Mouse (Mus musculus): ENCODE data around the gene Rdh5. TPM values are rescaled to one million over a fixed set of nuclear protein-coding genes. Genes with fewer than 3 reads are reported as not detected.

Gene Rdh5
- polyA plus RNA-seq, 1 experiment = 37.0 TPM

DNA sequence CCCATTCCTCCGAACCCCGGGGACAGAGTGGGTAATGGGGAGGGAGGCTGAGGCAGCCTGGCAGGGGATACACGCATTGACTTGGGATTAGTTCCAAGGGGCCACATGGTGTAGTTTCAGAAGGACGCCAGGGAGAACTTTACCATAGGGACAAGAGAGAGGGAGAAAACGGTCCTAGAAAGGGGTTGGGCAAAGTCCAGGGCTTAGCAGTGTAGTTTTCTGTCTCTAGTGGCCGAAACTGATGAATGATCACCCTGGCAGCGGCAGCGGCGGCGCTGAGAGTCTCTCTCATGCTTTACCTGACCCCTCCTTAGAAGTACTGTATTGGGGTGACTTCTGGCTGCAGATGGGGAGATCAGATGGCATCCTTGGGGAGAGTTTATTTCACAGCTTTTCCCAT lies 35.7 kb upstream of the Rdh5 start:
- no peak for DNase-seq
- no peaks in the 10 kb centered on the region for H3K27me3 ChIP-seq (ENCODE audit: control insufficient read depth, insufficient read depth, low read length)
- H3K27ac ChIP-seq (ENCODE audit: insufficient read depth, low read length) = no peak overlapping the region
- TF ChIP-seq POLR2A (IDR thresholded peaks at IDR 0.05; ENCODE audit: borderline replicate concordance, insufficient read depth, low read length) (no peak), CTCF (IDR thresholded peaks at IDR 0.05; ENCODE audit: borderline replicate concordance, insufficient read depth, low read depth, low read length) (no peak)
- whole genome bisulfite sequencing = 56% methylated on average over 10 of the region's 10 CpGs
- no peaks in the 10 kb centered on the region; the same call in 1 of the 2 replicates for H3K4me1 ChIP-seq (ENCODE audit: control insufficient read depth, insufficient read depth, low read length)
- H3K4me3 ChIP-seq (replicated peaks; ENCODE audit: insufficient read depth, low read depth, low read length) = no peak overlapping the region

DNA sequence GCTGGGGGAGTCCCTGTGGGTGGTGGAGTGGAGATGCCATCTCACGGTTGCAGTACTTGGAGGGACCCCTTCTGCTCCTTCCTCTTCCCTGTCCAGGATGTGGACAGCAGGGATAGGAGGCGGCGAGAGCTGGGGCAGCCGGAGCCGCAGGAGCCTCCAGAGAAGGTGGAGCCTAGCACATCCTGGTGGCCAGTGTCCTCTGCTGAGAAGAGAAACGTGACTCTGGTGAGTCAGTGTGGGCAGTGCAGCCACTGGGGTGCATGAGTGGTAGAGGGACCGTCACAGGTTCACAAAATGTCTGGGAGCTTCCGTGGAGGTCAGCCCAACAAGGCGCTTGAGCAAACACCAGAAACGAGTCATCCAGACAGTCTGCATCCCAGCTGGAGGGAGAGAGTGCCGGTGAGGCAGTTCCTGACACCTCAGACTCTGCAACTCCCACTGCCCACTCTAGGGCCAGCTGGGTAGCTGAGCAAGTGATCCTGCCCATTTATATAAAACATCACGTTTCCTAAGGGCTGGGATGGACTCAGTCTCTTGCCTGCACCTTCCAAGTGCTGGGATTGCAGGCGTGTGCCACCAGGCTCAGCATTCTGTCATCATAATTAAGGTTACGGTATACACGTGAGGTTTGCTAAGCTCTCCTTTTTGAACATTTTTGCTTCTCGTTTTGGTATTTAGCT lies 27.7 kb upstream of the Rdh5 start:
- no peak overlapping the region for H3K27ac ChIP-seq (ENCODE audit: insufficient read depth, low read length)
- TF ChIP-seq CTCF (IDR thresholded peaks at IDR 0.05; ENCODE audit: borderline replicate concordance, insufficient read depth, low read depth, low read length) (no peak), POLR2A (IDR thresholded peaks at IDR 0.05; ENCODE audit: borderline replicate concordance, insufficient read depth, low read length) (no peak)
- no peak overlapping the region for H3K4me3 ChIP-seq (replicated peaks; ENCODE audit: insufficient read depth, low read depth, low read length)
- no peaks in the 10 kb centered on the region for H3K4me1 ChIP-seq (ENCODE audit: control insufficient read depth, insufficient read depth, low read length)
- no peaks in the 10 kb centered on the region for H3K27me3 ChIP-seq (ENCODE audit: control insufficient read depth, insufficient read depth, low read length)
- no peak for DNase-seq
- 67% methylated on average over 16 of the region's 16 CpGs for WGBS

DNA sequence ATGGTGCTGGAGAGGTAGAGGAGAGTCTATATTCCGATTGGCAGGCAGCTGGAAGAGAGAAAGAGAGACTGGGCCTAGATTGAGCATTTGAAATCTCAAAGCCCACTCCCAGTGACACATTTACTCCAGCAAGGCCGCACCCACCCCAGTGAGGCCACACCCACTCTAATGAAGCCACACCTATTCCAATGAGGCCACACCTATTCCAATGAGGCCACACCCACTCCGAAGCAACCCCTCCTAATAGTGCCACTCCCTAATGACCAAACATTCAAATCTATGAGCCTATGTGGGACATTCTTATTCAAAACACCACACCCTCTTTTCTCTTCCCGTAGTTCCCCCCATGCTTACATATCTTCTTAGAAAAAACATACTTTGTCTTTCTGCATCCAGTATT lies 24.8 kb upstream of the Rdh5 start:
- WGBS = 96% methylated on average over 4 of the region's 4 CpGs
- Histone ChIP-seq H3K27ac (ENCODE audit: insufficient read depth, low read length) (no peak overlapping the region), H3K4me1 (ENCODE audit: control insufficient read depth, insufficient read depth, low read length) (no peaks in the 10 kb centered on the region), H3K27me3 (ENCODE audit: control insufficient read depth, insufficient read depth, low read length) (no peaks in the 10 kb centered on the region), H3K4me3 (replicated peaks; ENCODE audit: insufficient read depth, low read depth, low read length) (no peak overlapping the region)
- DNase-seq = no peak
- TF ChIP-seq CTCF (IDR thresholded peaks at IDR 0.05; ENCODE audit: borderline replicate concordance, insufficient read depth, low read depth, low read length) (no peak), POLR2A (IDR thresholded peaks at IDR 0.05; ENCODE audit: borderline replicate concordance, insufficient read depth, low read length) (no peak)

DNA sequence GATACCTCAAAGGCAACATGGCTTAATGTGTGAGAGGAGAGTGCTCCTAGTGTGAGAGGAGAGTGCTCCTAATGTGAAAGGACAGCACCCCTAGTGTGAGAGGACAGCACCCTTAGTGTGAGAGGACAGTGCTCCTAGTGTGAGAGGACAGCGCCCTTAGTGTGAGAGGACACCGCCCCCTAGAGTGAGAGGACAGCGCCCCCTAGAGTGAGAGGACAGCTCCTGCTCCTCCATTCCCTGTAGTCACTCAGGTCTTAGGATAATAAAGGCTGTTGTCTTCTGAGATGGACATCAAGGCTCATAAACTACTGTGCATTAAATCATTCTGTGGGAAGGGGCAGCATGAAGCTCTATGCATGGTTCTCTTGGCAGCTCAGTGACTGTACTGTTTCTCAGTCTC lies 23.0 kb upstream of the Rdh5 start:
- 12% methylated on average over 3 of the region's 3 CpGs for WGBS
- Histone ChIP-seq H3K27ac (ENCODE audit: insufficient read depth, low read length) (no peak overlapping the region), H3K4me1 (ENCODE audit: control insufficient read depth, insufficient read depth, low read length) (no peaks in the 10 kb centered on the region), H3K27me3 (ENCODE audit: control insufficient read depth, insufficient read depth, low read length) (no peaks in the 10 kb centered on the region), H3K4me3 (replicated peaks; ENCODE audit: insufficient read depth, low read depth, low read length) (no peak overlapping the region)
- peak; percentile 76 for TF ChIP-seq CTCF (IDR thresholded peaks at IDR 0.05; ENCODE audit: borderline replicate concordance, insufficient read depth, low read depth, low read length)
- TF ChIP-seq POLR2A (IDR thresholded peaks at IDR 0.05; ENCODE audit: borderline replicate concordance, insufficient read depth, low read length) = no peak
- peak; percentile 50 to 58 for DNase-seq

DNA sequence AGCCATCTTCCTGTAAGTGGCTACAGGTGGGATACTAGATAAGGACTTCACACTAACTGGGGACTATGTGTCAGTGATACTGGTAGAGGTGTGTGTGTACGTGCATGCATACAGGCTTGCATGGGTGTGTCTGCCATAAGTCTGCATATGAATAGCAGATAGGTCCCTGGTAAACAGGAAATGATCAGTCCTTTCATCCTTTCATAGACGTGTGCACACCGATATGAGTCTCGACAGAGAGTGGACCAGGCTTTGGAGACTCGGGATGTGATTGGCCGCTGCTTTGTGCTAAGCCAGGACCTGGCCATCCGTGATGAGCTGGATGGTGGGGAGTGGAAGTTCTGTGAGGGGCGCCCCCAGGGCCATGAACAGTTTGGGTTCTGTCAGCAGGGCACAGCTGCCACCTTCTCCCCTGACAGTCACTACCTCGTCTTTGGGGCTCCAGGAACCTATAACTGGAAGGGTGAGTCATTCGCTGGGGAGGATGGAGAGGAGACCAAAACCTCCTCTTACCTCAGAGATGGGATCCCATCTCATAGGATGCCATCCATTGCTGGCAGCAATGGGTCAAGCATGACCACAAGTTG lies 17.9 kb upstream of the Rdh5 start:
- DNase-seq = no peak
- peaks cover 21% of the 10 kb centered on the region for H3K4me1 ChIP-seq (ENCODE audit: control insufficient read depth, insufficient read depth, low read length)
- H3K27ac ChIP-seq (ENCODE audit: insufficient read depth, low read length) = no peak overlapping the region
- H3K27me3 ChIP-seq (ENCODE audit: control insufficient read depth, insufficient read depth, low read length) = no peaks in the 10 kb centered on the region
- WGBS = 78% methylated on average over 10 of the region's 10 CpGs
- no peak for TF ChIP-seq CTCF (IDR thresholded peaks at IDR 0.05; ENCODE audit: borderline replicate concordance, insufficient read depth, low read depth, low read length)
- TF ChIP-seq POLR2A (IDR thresholded peaks at IDR 0.05; ENCODE audit: borderline replicate concordance, insufficient read depth, low read length) = no peak
- no peak overlapping the region for H3K4me3 ChIP-seq (replicated peaks; ENCODE audit: insufficient read depth, low read depth, low read length)

DNA sequence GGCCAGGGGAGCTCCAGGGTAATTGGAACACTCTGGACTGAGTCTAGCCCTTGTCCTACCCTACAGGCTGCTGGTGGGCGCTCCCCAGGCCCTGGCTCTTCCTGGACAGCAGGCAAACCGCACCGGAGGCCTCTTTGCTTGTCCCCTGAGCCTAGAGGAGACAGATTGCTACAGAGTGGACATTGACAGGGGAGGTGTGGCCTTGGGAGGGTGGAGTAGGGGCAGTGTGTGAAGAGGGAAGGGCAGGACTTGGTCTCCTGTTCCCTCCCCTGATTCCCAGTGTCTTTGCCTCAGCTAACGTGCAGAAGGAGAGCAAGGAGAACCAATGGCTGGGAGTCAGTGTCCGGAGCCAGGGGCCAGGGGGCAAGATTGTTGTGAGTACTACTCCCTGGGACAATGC lies 16.3 kb upstream of the Rdh5 start:
- peak overlapping the region; percentile 52 for H3K27ac ChIP-seq (ENCODE audit: insufficient read depth, low read length)
- peak; percentile 37 to 38 for DNase-seq
- TF ChIP-seq POLR2A (IDR thresholded peaks at IDR 0.05; ENCODE audit: borderline replicate concordance, insufficient read depth, low read length) (no peak), CTCF (IDR thresholded peaks at IDR 0.05; ENCODE audit: borderline replicate concordance, insufficient read depth, low read depth, low read length) (no peak)

DNA sequence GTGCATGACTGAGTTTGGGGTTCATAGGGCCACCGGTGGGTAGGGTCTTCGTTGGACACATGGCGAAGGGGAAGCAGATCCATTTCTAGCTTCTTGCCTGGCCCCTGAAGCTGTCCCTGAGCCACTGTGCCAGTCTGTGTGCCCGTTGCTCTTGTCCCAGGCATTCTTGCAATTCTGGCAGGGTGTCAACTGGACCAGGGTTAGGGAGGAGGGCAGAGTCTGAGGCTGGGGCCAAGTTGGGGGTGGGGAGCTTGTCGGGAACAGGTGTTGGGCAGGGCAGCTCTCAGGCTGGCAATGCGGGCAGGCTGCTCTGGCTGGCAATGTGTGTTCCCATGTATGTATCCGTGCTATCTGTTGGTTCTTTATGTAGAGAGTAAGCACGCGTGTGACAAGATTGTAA lies 15.8 kb upstream of the Rdh5 start:
- H3K4me3 ChIP-seq (replicated peaks; ENCODE audit: insufficient read depth, low read depth, low read length) = peak overlapping the region; percentile 30
- H3K27ac ChIP-seq (ENCODE audit: insufficient read depth, low read length) = peak overlapping the region; percentile 85
- no peaks in the 10 kb centered on the region for H3K27me3 ChIP-seq (ENCODE audit: control insufficient read depth, insufficient read depth, low read length)
- 7% methylated on average over 9 of the region's 9 CpGs for WGBS
- H3K4me1 ChIP-seq (ENCODE audit: control insufficient read depth, insufficient read depth, low read length) = peaks cover 21% of the 10 kb centered on the region
- peak; percentile 91 to 96 for DNase-seq
- TF ChIP-seq POLR2A (IDR thresholded peaks at IDR 0.05; ENCODE audit: borderline replicate concordance, insufficient read depth, low read length) = peak; percentile 27; the same call in 1 of the 2 replicates
- TF ChIP-seq CTCF (IDR thresholded peaks at IDR 0.05; ENCODE audit: borderline replicate concordance, insufficient read depth, low read depth, low read length) = no peak

More for the DNA sequence above, 16.3 kb upstream of the Rdh5 start:
- H3K27me3 ChIP-seq (ENCODE audit: control insufficient read depth, insufficient read depth, low read length) = no peaks in the 10 kb centered on the region
- peak overlapping the region; percentile 4 for H3K4me3 ChIP-seq (replicated peaks; ENCODE audit: insufficient read depth, low read depth, low read length)
- WGBS = 21% methylated on average over 5 of the region's 5 CpGs
- H3K4me1 ChIP-seq (ENCODE audit: control insufficient read depth, insufficient read depth, low read length) = peaks cover 21% of the 10 kb centered on the region
